Mouse (Mus musculus) intestine, embryonic 15.5 days (tissue): ENCODE results near the gene Cphx3. TPM values are rescaled to one million over a fixed set of nuclear protein-coding genes. Genes with fewer than 3 reads are reported as not detected.
"Not testable (repeated sequence)": the region's sequence is repeated elsewhere in the genome, so short reads cannot be mapped to it uniquely, and the experiment has no call there.

Experiments used
- ATAC-seq: fragments of 200-750 bp; cut with Nextera tagmentation; 2 replicates; pipeline ENCODE4 v1.8.0; 2017; ENCODE audit warnings: moderate TSS enrichment, moderate library complexity
- H3K27ac ChIP-seq: fragments of 300-500 bp; sonication (generic); 2 replicates; pipeline ENCODE4 v1.5.1; 2015; ENCODE audit warnings: mild to moderate bottlenecking, inconsistent platforms
- H3K27me3 ChIP-seq: fragments of 300-500 bp; sonication (generic); replicated peaks from 2 replicates; pipeline ENCODE4 v1.6.1; 2015; ENCODE audit warnings: inconsistent platforms
- H3K36me3 ChIP-seq: fragments of 300-500 bp; sonication (generic); 2 replicates; pipeline ENCODE4 v1.6.1; 2015; ENCODE audit warnings: inconsistent platforms
- H3K4me1 ChIP-seq: fragments of 300-500 bp; sonication (generic); replicated peaks from 2 replicates; pipeline ENCODE4 v1.6.1; 2015; ENCODE audit warnings: inconsistent platforms
- H3K4me2 ChIP-seq: fragments of 300-500 bp; sonication (generic); replicated peaks from 2 replicates; pipeline ENCODE4 v1.6.1; 2015; ENCODE audit warnings: mild to moderate bottlenecking, inconsistent platforms
- H3K4me3 ChIP-seq: fragments of 300-500 bp; sonication (generic); replicated peaks from 2 replicates; pipeline ENCODE4 v1.5.1; 2015; ENCODE audit warnings: inconsistent platforms
- H3K9ac ChIP-seq: fragments of 300-500 bp; sonication (generic); 2 replicates; pipeline ENCODE4 v1.6.1; 2015; ENCODE audit warnings: inconsistent platforms
- H3K9me3 ChIP-seq: fragments of 300-500 bp; sonication (generic); 2 replicates; pipeline ENCODE4 v1.6.1; 2016; ENCODE audit warnings: inconsistent platforms
- WGBS: fragments of 180-500 bp; shearing (Covaris S2); methylation state at CpG from one replicate; pipeline ENCODE4 v1.1.7; 2015; 5-methylcytosine and 5-hydroxymethylcytosine counted together
- polyA plus RNA-seq: library from polyadenylated mRNA; unstranded; fragments of >200 nt; fragmentation: Nextera tagmentation; extraction: Ambion mirVana; gene quantifications from 2 replicates; pipeline ENCODE4 v1.2.1, GENCODE M21; 2015

The Cphx3 gene
- polyA plus RNA-seq, 1 experiment from 2014 or later, result not detected

- not testable (repeated sequence) for H3K9me3 ChIP-seq, H3K27me3 ChIP-seq, ATAC-seq, H3K9ac ChIP-seq, H3K36me3 ChIP-seq, H3K4me2 ChIP-seq, H3K4me1 ChIP-seq, H3K27ac ChIP-seq, H3K4me3 ChIP-seq
- WGBS, result no CpG with 5 or more reads among the region's 3 CpGs
Observed at GRCm38 (mm10) chr14:26097622-26098021, 15.5 kb downstream of the Cphx3 start.

GRCm38 (mm10) chr14:26118150-26118549 is 36.1 kb downstream of the Cphx3 start, which contains the start of gene Duxbl2:
Duxbl2 (plus strand) TSS chr14:26118349.
- H3K9ac ChIP-seq, H3K27ac ChIP-seq, H3K27me3 ChIP-seq, H3K4me2 ChIP-seq, H3K9me3 ChIP-seq, ATAC-seq, H3K36me3 ChIP-seq, H3K4me3 ChIP-seq, H3K4me1 ChIP-seq: not testable (repeated sequence)
- no CpG with 5 or more reads among the region's 7 CpGs for WGBS

- not testable (repeated sequence) for H3K9me3 ChIP-seq, H3K9ac ChIP-seq, H3K27me3 ChIP-seq, H3K4me3 ChIP-seq, H3K36me3 ChIP-seq, H3K4me1 ChIP-seq, H3K4me2 ChIP-seq, H3K27ac ChIP-seq
- no CpG with 5 or more reads among the region's 18 CpGs for WGBS
- peak; percentile 75 for ATAC-seq
Observed at GRCm38 (mm10) chr14:26118550-26119000, 36.5 kb downstream of the Cphx3 start.

- not testable (repeated sequence) for H3K9me3 ChIP-seq, H3K36me3 ChIP-seq, H3K4me3 ChIP-seq, H3K27me3 ChIP-seq, H3K4me2 ChIP-seq, ATAC-seq, H3K9ac ChIP-seq, H3K4me1 ChIP-seq, H3K27ac ChIP-seq
- no CpG with 5 or more reads among the region's 7 CpGs for WGBS
Observed at GRCm38 (mm10) chr14:26119095-26119494, 37.0 kb downstream of the Cphx3 start.

GRCm38 (mm10) chr14:26147095-26147494 is 65.0 kb downstream of the Cphx3 start:
- H3K36me3 ChIP-seq, H3K4me1 ChIP-seq, H3K27me3 ChIP-seq, H3K9me3 ChIP-seq, ATAC-seq, H3K4me2 ChIP-seq, H3K27ac ChIP-seq, H3K4me3 ChIP-seq, H3K9ac ChIP-seq: not testable (repeated sequence)
- WGBS, result no CpG with 5 or more reads among the region's 2 CpGs

- not testable (repeated sequence) for H3K4me2 ChIP-seq, H3K27ac ChIP-seq, ATAC-seq, H3K9ac ChIP-seq, H3K27me3 ChIP-seq, H3K4me1 ChIP-seq, H3K9me3 ChIP-seq, H3K4me3 ChIP-seq, H3K36me3 ChIP-seq
- no CpG with 5 or more reads among the region's 7 CpGs for WGBS
Observed at GRCm38 (mm10) chr14:26156032-26156431, 73.9 kb downstream of the Cphx3 start.

- H3K27ac ChIP-seq, H3K27me3 ChIP-seq, ATAC-seq, H3K4me1 ChIP-seq, H3K4me3 ChIP-seq, H3K9me3 ChIP-seq, H3K36me3 ChIP-seq, H3K9ac ChIP-seq, H3K4me2 ChIP-seq: not testable (repeated sequence)
- WGBS, result no CpG with 5 or more reads among the region's 9 CpGs
Observed at GRCm38 (mm10) chr14:26161156-26161555, 79.1 kb downstream of the Cphx3 start.

GRCm38 (mm10) chr14:26162423-26162822 is 80.3 kb downstream of the Cphx3 start:
- H3K27me3 ChIP-seq, H3K36me3 ChIP-seq, ATAC-seq, H3K27ac ChIP-seq, H3K4me3 ChIP-seq, H3K4me1 ChIP-seq, H3K4me2 ChIP-seq, H3K9ac ChIP-seq, H3K9me3 ChIP-seq: not testable (repeated sequence)
- no CpG with 5 or more reads among the region's 5 CpGs for WGBS

- H3K36me3 ChIP-seq, H3K9me3 ChIP-seq, H3K9ac ChIP-seq, H3K27ac ChIP-seq, H3K27me3 ChIP-seq, H3K4me3 ChIP-seq, ATAC-seq, H3K4me2 ChIP-seq, H3K4me1 ChIP-seq: not testable (repeated sequence)
- no CpG with 5 or more reads among the region's 12 CpGs for WGBS
Observed at GRCm38 (mm10) chr14:26165266-26165665, 83.2 kb downstream of the Cphx3 start.

- H3K27me3 ChIP-seq, H3K4me2 ChIP-seq, H3K9ac ChIP-seq, H3K4me1 ChIP-seq, H3K36me3 ChIP-seq, H3K9me3 ChIP-seq, H3K27ac ChIP-seq, H3K4me3 ChIP-seq: not testable (repeated sequence)
- WGBS, result no CpG with 5 or more reads among the region's 3 CpGs
- peak; percentile 43 for ATAC-seq
Observed at GRCm38 (mm10) chr14:26173955-26174354, 91.9 kb downstream of the Cphx3 start.

GRCm38 (mm10) chr14:26175028-26175427 is 92.9 kb downstream of the Cphx3 start:
- H3K9me3 ChIP-seq, H3K9ac ChIP-seq, H3K36me3 ChIP-seq, H3K4me3 ChIP-seq, H3K4me1 ChIP-seq, ATAC-seq, H3K27ac ChIP-seq, H3K27me3 ChIP-seq, H3K4me2 ChIP-seq: not testable (repeated sequence)
- no CpG with 5 or more reads among the region's 6 CpGs for WGBS

GRCm38 (mm10) chr14:26181660-26182059 is 99.6 kb downstream of the Cphx3 start:
- H3K9me3 ChIP-seq, H3K27me3 ChIP-seq, H3K27ac ChIP-seq, H3K36me3 ChIP-seq, H3K4me1 ChIP-seq, H3K4me2 ChIP-seq, ATAC-seq, H3K4me3 ChIP-seq, H3K9ac ChIP-seq: not testable (repeated sequence)
- WGBS, result no CpG with 5 or more reads among the region's 10 CpGs

- no CpG with 5 or more reads among the region's 10 CpGs for WGBS
- not testable (repeated sequence) for H3K4me3 ChIP-seq, H3K4me1 ChIP-seq, H3K36me3 ChIP-seq, H3K4me2 ChIP-seq, H3K9me3 ChIP-seq, ATAC-seq, H3K27me3 ChIP-seq, H3K27ac ChIP-seq, H3K9ac ChIP-seq
Observed at GRCm38 (mm10) chr14:26182380-26182779, 100.3 kb downstream of the Cphx3 start, which contains the start of gene Plac9b. Plac9b (minus strand) TSS chr14:26182480.

- WGBS, result no CpG with 5 or more reads among the region's 9 CpGs
Observed at GRCm38 (mm10) chr14:26186638-26187037, 104.5 kb downstream of the Cphx3 start.

More at GRCm38 (mm10) chr14:26186638-26187037, 104.5 kb downstream of the Cphx3 start:
- H3K4me3 ChIP-seq, H3K27ac ChIP-seq, H3K4me1 ChIP-seq, H3K27me3 ChIP-seq, H3K4me2 ChIP-seq, H3K9ac ChIP-seq, H3K36me3 ChIP-seq, H3K9me3 ChIP-seq, ATAC-seq: not testable (repeated sequence)
